Mouse (Mus musculus) activated CD4-positive, CD25-positive, alpha-beta regulatory T cell (primary cell): Measurements from ENCODE around the gene Vps50. TPM values are rescaled to one million over a fixed set of nuclear protein-coding genes. Genes with fewer than 3 reads are reported as not detected.

Experiments used
- polyA plus RNA-seq, 2 experiments: library from polyadenylated mRNA; unstranded; fragments of 100-300 nt; shearing (Covaris generic); gene quantifications; one replicate each; pipeline ENCODE4 v1.2.1; 2017

The Vps50 gene
- polyA plus RNA-seq: 10 to 100 TPM; 15.4 to 26.1 TPM

DNA sequence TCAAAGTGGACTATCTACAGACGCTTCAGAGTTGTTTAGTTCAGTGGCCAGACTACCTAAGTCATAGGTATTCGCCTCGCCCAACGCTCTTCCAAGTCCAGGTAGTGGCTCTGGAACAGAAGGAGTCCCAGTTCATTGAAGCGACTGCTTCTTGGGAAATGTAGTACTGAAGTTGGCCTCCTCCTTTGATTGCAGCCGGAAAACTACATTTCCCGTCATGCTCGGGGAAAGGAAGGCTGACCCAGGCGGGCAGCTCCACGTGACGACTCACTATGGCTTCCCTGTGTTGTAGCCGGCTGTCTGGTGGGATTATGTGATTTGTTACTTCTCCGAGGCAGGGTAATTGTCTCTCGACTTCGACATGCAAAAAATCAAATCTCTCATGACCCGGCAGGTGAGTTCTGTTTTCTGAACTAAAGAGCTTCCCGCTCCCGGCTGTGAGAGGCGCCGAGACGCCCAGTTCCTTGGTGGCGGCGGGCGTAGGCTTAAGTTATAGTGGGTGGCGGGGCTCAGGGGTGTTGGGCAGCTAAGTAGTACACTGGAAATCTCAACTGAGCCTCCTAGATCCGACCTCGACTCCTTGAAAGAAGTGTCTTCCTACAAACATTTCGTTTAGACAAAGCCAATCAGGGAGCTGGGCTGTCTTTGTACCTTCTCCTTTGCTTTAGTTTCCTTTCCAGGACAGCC is at the start of gene Vps50, which contains the start of gene Hepacam2:
Gene Vps50, plus strand, starts transcription at position 221 of the 687 bp plus-strand sequence.
Gene Hepacam2, minus strand, starts transcription at position 137 of the 687 bp plus-strand sequence.

Other genes starting within 250 kb of the Vps50 start
- 10 to 100 TPM; 68.6 to 96.9 TPM for gene Samd9l, start 98.8 kb upstream of the Vps50 start, polyA plus RNA-seq
- gene Hepacam2, start 84 bp upstream of the Vps50 start, polyA plus RNA-seq: 1 to 10 TPM in 1 of 2 experiments, under 1 TPM in 1; 0.61 to 1.2 TPM